Mouse (Mus musculus) thymus, postnatal 14 days (tissue): ENCODE results near the gene Cplane1.
"Not testable (repeated sequence)": the region's sequence is repeated elsewhere in the genome, so short reads cannot be mapped to it uniquely, and the experiment has no call there.

Source experiments
- DNase-seq: peaks from one replicate; pipeline ENCODE4 v3.0.0; 2021

The Cplane1 gene

GRCm38 (mm10) chr15:8168591-8169265, at the start of gene Cplane1:
Gene Cplane1 (plus strand): TSS chr15:8169106.
- DNase-seq, result peak; percentile 96

- no peak for DNase-seq
Measured at GRCm38 (mm10) chr15:8129281-8129680, 39.6 kb upstream of the Cplane1 start.

GRCm38 (mm10) chr15:8131268-8131667, 37.6 kb upstream of the Cplane1 start:
- DNase-seq, result no peak

- no peak for DNase-seq
Measured at GRCm38 (mm10) chr15:8131761-8132160, 37.1 kb upstream of the Cplane1 start.

GRCm38 (mm10) chr15:8135606-8136005, 33.3 kb upstream of the Cplane1 start:
- DNase-seq, result no peak

GRCm38 (mm10) chr15:8161841-8162240, 7.1 kb upstream of the Cplane1 start:
- no peak for DNase-seq

- DNase-seq, result no peak
Measured at GRCm38 (mm10) chr15:8169266-8169746, 400 bp downstream of the Cplane1 start.

GRCm38 (mm10) chr15:8189563-8189962, 20.7 kb downstream of the Cplane1 start:
- DNase-seq, result no peak

- DNase-seq, result no peak
Measured at GRCm38 (mm10) chr15:8190435-8190834, 21.5 kb downstream of the Cplane1 start.

GRCm38 (mm10) chr15:8200317-8200716, 31.4 kb downstream of the Cplane1 start:
- peak; percentile 15 for DNase-seq

GRCm38 (mm10) chr15:8208362-8208761, 39.5 kb downstream of the Cplane1 start:
- no peak for DNase-seq

GRCm38 (mm10) chr15:8214811-8215210, 45.9 kb downstream of the Cplane1 start:
- no peak for DNase-seq

GRCm38 (mm10) chr15:8234167-8234566, 65.3 kb downstream of the Cplane1 start:
- DNase-seq, result not testable (repeated sequence)

- DNase-seq, result no peak
Measured at GRCm38 (mm10) chr15:8265946-8266345, 97.0 kb downstream of the Cplane1 start.

- DNase-seq, result no peak
Measured at GRCm38 (mm10) chr15:8267211-8267610, 98.3 kb downstream of the Cplane1 start.

- DNase-seq, result no peak
Measured at GRCm38 (mm10) chr15:8268231-8268630, 99.3 kb downstream of the Cplane1 start.

GRCm38 (mm10) chr15:8271952-8272351, 103.0 kb downstream of the Cplane1 start:
- DNase-seq, result no peak

- DNase-seq, result not testable (repeated sequence)
Measured at GRCm38 (mm10) chr15:8277916-8278315, 109.0 kb downstream of the Cplane1 start.

GRCm38 (mm10) chr15:8279320-8279779, 110.4 kb downstream of the Cplane1 start:
- peak; percentile 73 for DNase-seq

- peak; percentile 29 for DNase-seq
Measured at GRCm38 (mm10) chr15:8279929-8280610, 111.2 kb downstream of the Cplane1 start.

GRCm38 (mm10) chr15:8281701-8282100, 112.8 kb downstream of the Cplane1 start:
- DNase-seq, result no peak

GRCm38 (mm10) chr15:8282155-8282554, 113.2 kb downstream of the Cplane1 start:
- no peak for DNase-seq

- no peak for DNase-seq
Measured at GRCm38 (mm10) chr15:8291251-8291650, 122.3 kb downstream of the Cplane1 start.

- DNase-seq, result no peak
Measured at GRCm38 (mm10) chr15:8294150-8294549, 125.2 kb downstream of the Cplane1 start.
